ENCODE assay signal across 8 mouse cellular contexts in genomic region chr16:84835823-84836743, GRCm38 (mm10). TPM values are rescaled to one million over a fixed set of nuclear protein-coding genes. Genes with fewer than 3 reads are reported as not detected.
DNase-seq lines count a peak whose midpoint lies in the region; ATAC-seq lines count a peak whose summit lies in the region.

No protein-coding gene starts in this region.

- no peaks in the 10 kb centered on the region for H3K9me3 ChIP-seq in intestine, embryonic 14.5 days (ENCODE audit: control insufficient read depth, low read length)
- H3K9me3 ChIP-seq in limb, embryonic 13.5 days: no peaks in the 10 kb centered on the region
- H3K9me3 ChIP-seq in midbrain, embryonic 12.5 days: no peaks in the 10 kb centered on the region

- DNase-seq in right cerebral cortex, adult 18-20 months: peak; percentile 20
- no peak for DNase-seq in right cerebral cortex, postnatal 4 days
- DNase-seq in embryo, embryonic 10 days (ENCODE audit: low spot score): peak; percentile 78
- DNase-seq in gastrocnemius, adult 8-10 months (ENCODE audit: low spot score in 2 of 2): peak; percentile 16 to 28
- peak; percentile 81 for DNase-seq in intestine, embryonic 14.5 days (ENCODE audit: low spot score)
- peak; percentile 33 to 71 for DNase-seq in spleen, postnatal 4 days (ENCODE audit: low spot score in 2 of 2)

- H3K27me3 ChIP-seq in intestine, embryonic 14.5 days (replicated peaks; ENCODE audit: control insufficient read depth, insufficient read depth, low read length): no peaks in the 10 kb centered on the region
- no peaks in the 10 kb centered on the region for H3K27me3 ChIP-seq in limb, embryonic 13.5 days
- H3K27me3 ChIP-seq in midbrain, embryonic 12.5 days: no peaks in the 10 kb centered on the region

- ATAC-seq in intestine, embryonic 14.5 days (replicated peaks; ENCODE audit: low FRiP score, low TSS enrichment, low read depth): peak; percentile 8; the same call in 1 of the 2 replicates
- ATAC-seq in limb, embryonic 13.5 days (ENCODE audit: low FRiP score, low read depth): peak; percentile 7; the same call in 1 of the 2 replicates
- ATAC-seq in midbrain, embryonic 12.5 days (ENCODE audit: low FRiP score, low read depth): peak; percentile 5

- peaks cover 36% of the 10 kb centered on the region for H3K36me3 ChIP-seq in intestine, embryonic 14.5 days (ENCODE audit: control insufficient read depth, insufficient read depth, low read length)
- H3K36me3 ChIP-seq in limb, embryonic 13.5 days: peaks cover 25% of the 10 kb centered on the region
- peaks cover 33% of the 10 kb centered on the region for H3K36me3 ChIP-seq in midbrain, embryonic 12.5 days

- H3K27ac ChIP-seq in intestine, embryonic 14.5 days (ENCODE audit: low read depth): peak overlapping the region; percentile 98
- H3K27ac ChIP-seq in limb, embryonic 13.5 days: peak overlapping the region; percentile 98
- peak overlapping the region; percentile 96 for H3K27ac ChIP-seq in midbrain, embryonic 12.5 days (replicated peaks)

- peak overlapping the region; percentile 73 for H3K4me2 ChIP-seq in intestine, embryonic 14.5 days (ENCODE audit: low read length)
- H3K4me2 ChIP-seq in limb, embryonic 13.5 days (replicated peaks): peak overlapping the region; percentile 79
- peak overlapping the region; percentile 76 for H3K4me2 ChIP-seq in midbrain, embryonic 12.5 days (replicated peaks)

- 5% methylated on average over 29 of the region's 29 CpGs for WGBS in intestine, embryonic 14.5 days
- WGBS in limb, embryonic 13.5 days: 7% methylated on average over 29 of the region's 29 CpGs
- WGBS in midbrain, embryonic 12.5 days: 9% methylated on average over 28 of the region's 29 CpGs

- peaks cover 4% of the 10 kb centered on the region; the same call in 1 of the 2 replicates for H3K4me1 ChIP-seq in intestine, embryonic 14.5 days (replicated peaks; ENCODE audit: control insufficient read depth, insufficient read depth, low read length)
- H3K4me1 ChIP-seq in limb, embryonic 13.5 days: peaks cover 19% of the 10 kb centered on the region
- H3K4me1 ChIP-seq in midbrain, embryonic 12.5 days: peaks cover 21% of the 10 kb centered on the region

- H3K4me3 ChIP-seq in intestine, embryonic 14.5 days (ENCODE audit: low read depth, low read length): peak overlapping the region; percentile 67
- H3K4me3 ChIP-seq in limb, embryonic 13.5 days: peak overlapping the region; percentile 91
- peak overlapping the region; percentile 85 for H3K4me3 ChIP-seq in midbrain, embryonic 12.5 days

- peak overlapping the region; percentile 96 for H3K9ac ChIP-seq in intestine, embryonic 14.5 days (ENCODE audit: low read length)
- H3K9ac ChIP-seq in limb, embryonic 13.5 days: peak overlapping the region; percentile 97
- H3K9ac ChIP-seq in midbrain, embryonic 12.5 days (replicated peaks): peak overlapping the region; percentile 92

RNA-seq across cellular contexts. Expression of gene Atp5j, which starts 0.7 kb away (rescaled TPM):
- total RNA-seq in gastrocnemius, adult 8-10 months (2022): 1,000 to 10,000 TPM in 2 of 4 experiments, 100 to 1,000 TPM in 2; 869 to 1,085 (median 967) TPM
- 917 and 1,004 TPM in 2 replicates for polyA plus RNA-seq in intestine, embryonic 14.5 days (2014; fragmentation: Nextera tagmentation; extraction: Ambion mirVana)
- 898 and 903 TPM in 2 replicates for polyA plus RNA-seq in limb, embryonic 13.5 days (2015; fragmentation: Nextera tagmentation; extraction: Ambion mirVana)
- 695 and 706 TPM in 2 replicates for polyA plus RNA-seq in midbrain, embryonic 12.5 days (2016; fragmentation: Nextera tagmentation; extraction: Ambion mirVana)

RNA-seq across cellular contexts. Expression of gene Gabpa, which starts 1.4 kb away (rescaled TPM):
- total RNA-seq in gastrocnemius, adult 8-10 months (2022): 10 to 100 TPM; 21.0 to 28.2 (median 24.4) TPM
- 31.9 and 38.5 TPM in 2 replicates for polyA plus RNA-seq in intestine, embryonic 14.5 days (2014; fragmentation: Nextera tagmentation; extraction: Ambion mirVana)
- polyA plus RNA-seq in limb, embryonic 13.5 days (2015; fragmentation: Nextera tagmentation; extraction: Ambion mirVana): 30.9 and 33.8 TPM in 2 replicates
- polyA plus RNA-seq in midbrain, embryonic 12.5 days (2016; fragmentation: Nextera tagmentation; extraction: Ambion mirVana): 38.5 and 39.5 TPM in 2 replicates
